Mouse (Mus musculus) olfactory bulb, adult 2 months (tissue): ENCODE data around the gene Tmem200c.

ENCODE experiments used
- CTCF ChIP-seq: fragments of 200-500 bp; IDR thresholded peaks from 2 replicates; pipeline ENCODE4 v1.5.1; 2012; ENCODE audit warnings: low read depth, mild to moderate bottlenecking, low read length, moderate library complexity; ENCODE audit not compliant: insufficient read depth
- POLR2A ChIP-seq: fragments of 200-500 bp; IDR thresholded peaks from 2 replicates; pipeline ENCODE4 v1.6.1; 2012; ENCODE audit warnings: mild to moderate bottlenecking, low read depth, low read length, moderate library complexity; ENCODE audit not compliant: insufficient read depth

GRCm38 (mm10) chr17:68875917-68876495, 49.6 kb downstream of the Tmem200c start:
- TF ChIP-seq POLR2A (no peak), CTCF (no peak)
